Mouse (Mus musculus): Measurements from ENCODE around the gene Aup1.
A peak's percentile ranks its signal among the peaks of the same experiment; 100 is the strongest.

Gene Aup1

DNA sequence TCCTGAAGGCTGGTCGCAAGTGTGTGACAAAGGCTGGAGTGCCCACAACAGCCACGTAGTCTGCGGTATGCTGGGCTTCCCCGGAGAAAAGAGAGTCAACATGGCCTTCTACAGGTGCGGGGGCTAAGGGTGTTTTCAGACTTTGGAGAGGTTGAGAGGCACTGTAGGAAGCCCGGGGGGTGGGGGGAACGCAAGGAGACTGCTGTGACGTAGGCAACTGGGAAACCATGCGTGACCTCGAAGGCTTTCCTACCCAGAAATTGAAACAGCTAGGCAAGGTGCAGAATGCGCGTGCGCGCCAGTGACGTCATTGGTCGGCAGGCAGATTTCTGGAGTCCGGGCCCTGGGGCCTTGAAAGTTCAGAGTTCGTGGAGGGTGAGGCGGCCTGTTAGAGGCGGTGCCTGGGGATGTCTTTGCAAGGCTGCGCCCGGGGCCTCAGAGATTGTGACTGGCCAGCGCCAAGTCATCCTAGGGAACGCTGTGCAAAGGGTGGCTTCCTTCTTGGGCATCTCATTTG, 15.8 kb upstream of the Aup1 start:
- DNase-seq (ENCODE audit: low read depth, low spot score), result peak; percentile 97

GRCm38 (mm10) chr6:83040601-83041000, 13.7 kb upstream of the Aup1 start:
- no peak for DNase-seq (ENCODE audit: low read depth, low spot score)
- no peaks in the 10 kb centered on the region for H3K27me3 ChIP-seq (ENCODE audit: control insufficient read depth, insufficient read depth, low read length, poor library complexity, severe bottlenecking)
- no peaks in the 10 kb centered on the region for H3K36me3 ChIP-seq (ENCODE audit: control insufficient read depth, insufficient read depth, low read length, poor library complexity, severe bottlenecking)

More for the DNA sequence above, 15.8 kb upstream of the Aup1 start:
- Histone ChIP-seq H3K36me3 (ENCODE audit: control insufficient read depth, insufficient read depth, low read length, poor library complexity, severe bottlenecking) (no peaks in the 10 kb centered on the region), H3K27me3 (ENCODE audit: control insufficient read depth, insufficient read depth, low read length, poor library complexity, severe bottlenecking) (no peaks in the 10 kb centered on the region)

DNA sequence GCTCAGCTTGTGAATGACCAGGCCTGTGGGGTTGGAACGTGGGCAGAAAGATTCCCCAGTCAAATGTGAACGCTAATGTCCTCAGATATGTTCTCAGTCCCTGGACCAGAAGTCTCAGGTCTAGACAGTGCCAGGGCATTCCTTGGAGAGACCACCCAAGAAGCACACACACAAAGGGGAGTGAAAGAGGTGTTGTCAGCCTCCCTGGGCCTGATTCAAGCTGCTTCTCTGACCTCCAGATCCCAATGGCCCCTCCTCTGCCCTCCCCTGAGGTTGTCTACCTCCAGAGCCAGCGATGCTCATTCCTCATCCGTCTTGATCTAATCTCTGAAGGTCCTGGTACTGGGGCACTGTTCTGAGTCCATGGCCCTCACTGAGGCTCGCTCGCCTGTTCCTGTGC, 10.8 kb upstream of the Aup1 start:
- no peak for DNase-seq (ENCODE audit: low read depth, low spot score)
- H3K36me3 ChIP-seq (ENCODE audit: control insufficient read depth, insufficient read depth, low read length, poor library complexity, severe bottlenecking), result no peaks in the 10 kb centered on the region
- H3K27me3 ChIP-seq (ENCODE audit: control insufficient read depth, insufficient read depth, low read length, poor library complexity, severe bottlenecking), result no peaks in the 10 kb centered on the region

DNA sequence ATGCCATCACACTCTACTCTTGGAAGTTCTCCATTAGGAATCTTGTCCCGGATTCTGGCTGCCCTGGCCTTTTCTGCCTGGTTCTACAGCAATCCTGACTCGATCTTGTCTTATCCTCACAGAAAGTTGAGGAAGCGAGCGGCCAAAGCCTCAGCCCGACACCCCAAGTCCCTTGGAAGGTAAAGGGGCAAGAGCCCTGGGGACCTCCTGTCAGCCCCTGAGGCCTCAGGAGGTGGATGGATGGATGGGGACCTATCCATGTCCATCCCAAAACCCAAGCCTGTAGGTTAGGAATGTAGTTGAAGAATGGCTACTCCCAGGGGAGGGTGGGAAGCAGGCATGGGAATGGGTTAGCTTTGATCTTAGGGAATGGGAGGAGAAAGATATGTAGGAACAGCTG, 10.3 kb upstream of the Aup1 start:
- DNase-seq (ENCODE audit: low read depth, low spot score), result no peak
- no peaks in the 10 kb centered on the region for H3K36me3 ChIP-seq (ENCODE audit: control insufficient read depth, insufficient read depth, low read length, poor library complexity, severe bottlenecking)
- no peaks in the 10 kb centered on the region for H3K27me3 ChIP-seq (ENCODE audit: control insufficient read depth, insufficient read depth, low read length, poor library complexity, severe bottlenecking)

DNA sequence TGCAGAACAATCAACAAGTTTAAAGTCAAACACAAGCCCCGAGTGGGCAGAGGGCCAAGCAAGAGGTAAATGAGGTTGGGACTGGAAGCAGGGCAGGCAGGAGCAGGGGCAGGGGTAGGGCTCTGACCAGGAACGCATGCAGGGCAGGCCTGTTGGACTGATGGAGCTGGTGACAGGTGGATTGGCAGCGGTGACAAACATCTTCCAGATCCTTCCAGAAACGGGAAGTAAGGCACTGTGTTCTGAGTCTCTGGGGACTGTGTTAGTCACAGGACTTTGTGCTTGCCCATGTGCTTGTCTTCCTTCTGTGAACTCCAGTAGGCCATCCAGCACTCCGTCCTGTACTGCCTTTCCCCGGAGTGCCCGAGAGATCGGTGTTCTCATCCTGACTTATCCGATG, 9.6 kb upstream of the Aup1 start:
- Histone ChIP-seq H3K36me3 (ENCODE audit: control insufficient read depth, insufficient read depth, low read length, poor library complexity, severe bottlenecking) (no peaks in the 10 kb centered on the region), H3K27me3 (ENCODE audit: control insufficient read depth, insufficient read depth, low read length, poor library complexity, severe bottlenecking) (no peaks in the 10 kb centered on the region)
- DNase-seq (ENCODE audit: low read depth, low spot score), result peak; percentile 83

GRCm38 (mm10) chr6:83049367-83049766, 5.0 kb upstream of the Aup1 start:
- no peak for DNase-seq (ENCODE audit: low read depth, low spot score)
- H3K36me3 ChIP-seq (ENCODE audit: control insufficient read depth, insufficient read depth, low read length, poor library complexity, severe bottlenecking), result no peaks in the 10 kb centered on the region; the same call in 1 of the 2 replicates

DNA sequence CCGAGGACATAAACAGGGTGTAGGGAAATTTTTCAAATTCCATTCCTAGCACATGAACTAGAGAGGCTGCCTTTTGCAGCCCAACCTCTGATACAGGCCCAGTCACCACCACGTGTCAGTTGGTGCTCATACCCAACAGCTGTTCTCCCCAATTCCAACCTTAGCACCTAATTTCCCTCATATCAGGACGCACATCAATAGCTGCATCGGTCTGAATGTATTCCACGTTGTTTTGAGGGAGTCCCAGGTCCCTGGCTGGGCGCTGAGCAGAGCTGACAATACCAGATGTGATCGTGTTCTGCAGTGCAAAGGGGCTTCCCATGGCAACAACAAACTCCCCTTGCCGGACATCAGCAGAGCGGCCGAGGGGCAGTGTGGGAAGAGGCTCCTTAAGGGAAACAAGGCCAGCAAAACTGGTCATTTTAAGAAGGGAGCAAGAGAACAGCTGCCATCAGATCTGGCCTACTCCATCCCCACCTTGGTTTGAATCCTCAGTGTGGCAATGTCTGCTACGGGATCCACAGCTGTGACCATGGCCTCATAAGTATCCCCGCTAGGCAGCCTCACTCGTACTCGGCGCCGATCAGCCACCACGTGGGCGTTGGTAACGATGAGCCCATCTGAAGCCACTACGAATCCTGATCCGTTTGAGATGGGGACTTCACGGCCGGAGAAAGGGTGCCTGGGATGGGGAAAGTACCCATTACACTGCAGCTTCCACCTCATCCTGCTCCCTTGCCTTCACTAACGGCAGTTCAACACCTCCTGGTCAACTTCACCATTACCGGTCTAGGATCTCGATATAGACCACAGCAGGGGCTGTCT, 973 bp upstream of the Aup1 start:
- Histone ChIP-seq H3K27me3 (ENCODE audit: control insufficient read depth, insufficient read depth, low read length, poor library complexity, severe bottlenecking) (no peaks in the 10 kb centered on the region), H3K36me3 (ENCODE audit: control insufficient read depth, insufficient read depth, low read length, poor library complexity, severe bottlenecking) (peaks cover 6% of the 10 kb centered on the region)
- DNase-seq (ENCODE audit: low read depth, low spot score), result peak; percentile 55

More at GRCm38 (mm10) chr6:83049367-83049766, 5.0 kb upstream of the Aup1 start:
- H3K27me3 ChIP-seq (ENCODE audit: control insufficient read depth, insufficient read depth, low read length, poor library complexity, severe bottlenecking), result no peaks in the 10 kb centered on the region

- Histone ChIP-seq H3K27me3 (ENCODE audit: control insufficient read depth, insufficient read depth, low read length, poor library complexity, severe bottlenecking) (no peaks in the 10 kb centered on the region), H3K36me3 (ENCODE audit: control insufficient read depth, insufficient read depth, low read length, poor library complexity, severe bottlenecking) (peaks cover 6% of the 10 kb centered on the region)
- DNase-seq (ENCODE audit: low read depth, low spot score), result peak; percentile 46
Observed at GRCm38 (mm10) chr6:83054871-83055431, 630 bp downstream of the Aup1 start, which contains the start of gene Htra2. TSS of gene Htra2 (minus strand) at chr6:83055273.

- peaks cover 6% of the 10 kb centered on the region for H3K36me3 ChIP-seq (ENCODE audit: control insufficient read depth, insufficient read depth, low read length, poor library complexity, severe bottlenecking)
- H3K27me3 ChIP-seq (ENCODE audit: control insufficient read depth, insufficient read depth, low read length, poor library complexity, severe bottlenecking), result no peaks in the 10 kb centered on the region
- no peak for DNase-seq (ENCODE audit: low read depth, low spot score)
Observed at GRCm38 (mm10) chr6:83057790-83058189, 3.5 kb downstream of the Aup1 start, which contains the start of gene Dqx1. TSS of gene Dqx1 (plus strand) at chr6:83057844.

DNA sequence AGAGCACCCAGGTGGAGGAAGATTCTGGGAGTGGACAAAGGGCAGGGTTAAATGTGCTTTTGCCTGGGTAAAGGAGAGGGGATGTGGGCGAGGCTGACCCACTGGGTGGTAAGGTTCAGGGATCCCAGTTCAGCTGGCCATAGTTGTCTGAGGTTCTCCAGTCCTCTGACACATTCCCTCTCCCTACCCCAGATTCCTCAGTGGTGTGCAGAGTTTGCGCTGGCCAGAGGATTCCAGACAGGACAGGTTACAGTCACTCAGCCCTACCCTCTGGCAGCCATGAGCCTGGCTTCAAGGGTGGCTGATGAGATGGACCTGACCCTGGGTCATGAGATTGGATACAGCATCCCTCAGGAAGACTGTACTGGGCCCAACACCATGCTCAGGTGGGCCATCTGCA, 4.4 kb downstream of the Aup1 start:
- H3K36me3 ChIP-seq (ENCODE audit: control insufficient read depth, insufficient read depth, low read length, poor library complexity, severe bottlenecking), result peaks cover 6% of the 10 kb centered on the region
- DNase-seq (ENCODE audit: low read depth, low spot score), result no peak
- no peaks in the 10 kb centered on the region for H3K27me3 ChIP-seq (ENCODE audit: control insufficient read depth, insufficient read depth, low read length, poor library complexity, severe bottlenecking)

DNA sequence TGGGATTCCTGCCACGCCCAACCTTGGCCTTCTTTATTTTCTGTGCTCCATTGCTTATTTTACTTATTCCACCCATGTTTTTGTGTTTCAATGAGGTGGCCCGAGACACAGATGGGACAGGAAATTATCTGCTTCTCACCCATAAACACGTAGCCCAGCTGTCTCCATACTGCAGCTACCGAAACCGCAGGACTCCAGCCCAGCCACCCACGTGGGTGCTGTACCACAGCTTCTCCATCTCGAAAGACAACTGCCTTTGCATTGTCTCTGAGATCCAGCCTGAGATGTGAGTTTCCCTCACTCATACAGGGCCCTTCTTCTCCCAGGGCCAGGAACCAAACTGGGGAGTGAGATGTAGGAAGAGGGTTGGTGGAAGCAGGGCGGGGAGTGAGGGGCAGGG, 11.7 kb downstream of the Aup1 start:
- Histone ChIP-seq H3K36me3 (ENCODE audit: control insufficient read depth, insufficient read depth, low read length, poor library complexity, severe bottlenecking) (no peaks in the 10 kb centered on the region), H3K27me3 (ENCODE audit: control insufficient read depth, insufficient read depth, low read length, poor library complexity, severe bottlenecking) (peaks cover 5% of the 10 kb centered on the region)
- DNase-seq (ENCODE audit: low read depth, low spot score), result peak; percentile 27

- H3K36me3 ChIP-seq (ENCODE audit: control insufficient read depth, insufficient read depth, low read length, poor library complexity, severe bottlenecking), result no peaks in the 10 kb centered on the region
- H3K27me3 ChIP-seq (ENCODE audit: control insufficient read depth, insufficient read depth, low read length, poor library complexity, severe bottlenecking), result peaks cover 7% of the 10 kb centered on the region
- no peak for DNase-seq (ENCODE audit: low read depth, low spot score)
Observed at GRCm38 (mm10) chr6:83066441-83066840, 12.1 kb downstream of the Aup1 start.

GRCm38 (mm10) chr6:83068221-83068620, 13.9 kb downstream of the Aup1 start:
- Histone ChIP-seq H3K36me3 (ENCODE audit: control insufficient read depth, insufficient read depth, low read length, poor library complexity, severe bottlenecking) (no peaks in the 10 kb centered on the region), H3K27me3 (ENCODE audit: control insufficient read depth, insufficient read depth, low read length, poor library complexity, severe bottlenecking) (peaks cover 7% of the 10 kb centered on the region)
- no peak for DNase-seq (ENCODE audit: low read depth, low spot score)

GRCm38 (mm10) chr6:83068706-83069487, 14.6 kb downstream of the Aup1 start:
- H3K27me3 ChIP-seq (ENCODE audit: control insufficient read depth, insufficient read depth, low read length, poor library complexity, severe bottlenecking), result peaks cover 9% of the 10 kb centered on the region
- no peaks in the 10 kb centered on the region for H3K36me3 ChIP-seq (ENCODE audit: control insufficient read depth, insufficient read depth, low read length, poor library complexity, severe bottlenecking)
- DNase-seq (ENCODE audit: low read depth, low spot score), result peak; percentile 27

All from splenic B cell, adult 2 months (primary cell).